Mouse (Mus musculus) megakaryocyte-erythroid progenitor cell, adult 5-6 weeks (primary cell): ENCODE results near the gene Birc2. TPM values are rescaled to one million over a fixed set of nuclear protein-coding genes. Genes with fewer than 3 reads are reported as not detected.

ENCODE experiments used
- ATAC-seq: replicated peaks from 2 replicates; pipeline ENCODE4 v1.8.0; 2016; ENCODE audit warnings: mild to moderate bottlenecking, inconsistent platforms; ENCODE audit not compliant: severe bottlenecking, poor library complexity, low FRiP score, low TSS enrichment
- total RNA-seq, 2 experiments: library from RNA; stranded (forward) in 1 of 2; stranded (reverse) in 1 of 2; fragments of 200-1000, 215-1000 nt in 1 of 2; fragments of >200 nt in 1 of 2; fragmentation: Nextera tagmentation in 1 of 2; gene quantifications; 2 replicates each; pipeline ENCODE4 v1.2.3; 2014 to 2017

Birc2 gene
- total RNA-seq, 2 experiments from 2014 or later, result 36.7 to 41.7 TPM

DNA sequence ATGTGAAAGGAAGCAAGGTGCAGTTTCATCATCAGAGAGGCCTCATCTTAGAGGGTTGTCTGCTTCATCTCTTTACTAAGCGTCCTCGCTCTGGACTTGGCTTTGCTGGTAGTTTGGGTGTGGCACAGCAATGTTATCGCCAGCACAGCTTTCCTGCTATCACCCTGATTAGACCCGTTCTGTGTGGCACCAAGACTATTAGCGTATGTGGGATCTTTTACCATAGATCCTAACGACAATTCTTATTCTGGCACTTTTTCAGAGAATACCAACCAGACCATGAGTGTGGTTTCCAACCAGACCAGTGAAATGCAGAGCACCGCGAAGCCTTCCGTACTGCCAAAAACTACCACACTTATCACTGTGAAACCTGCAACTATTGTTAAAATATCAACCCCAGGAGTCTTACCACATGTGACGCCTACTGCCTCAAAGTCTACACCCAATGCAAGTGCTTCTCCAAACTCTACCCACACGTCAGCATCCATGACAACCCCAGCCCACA is 46.2 kb downstream of the Birc2 start:
- peak; percentile 91 for ATAC-seq

DNA sequence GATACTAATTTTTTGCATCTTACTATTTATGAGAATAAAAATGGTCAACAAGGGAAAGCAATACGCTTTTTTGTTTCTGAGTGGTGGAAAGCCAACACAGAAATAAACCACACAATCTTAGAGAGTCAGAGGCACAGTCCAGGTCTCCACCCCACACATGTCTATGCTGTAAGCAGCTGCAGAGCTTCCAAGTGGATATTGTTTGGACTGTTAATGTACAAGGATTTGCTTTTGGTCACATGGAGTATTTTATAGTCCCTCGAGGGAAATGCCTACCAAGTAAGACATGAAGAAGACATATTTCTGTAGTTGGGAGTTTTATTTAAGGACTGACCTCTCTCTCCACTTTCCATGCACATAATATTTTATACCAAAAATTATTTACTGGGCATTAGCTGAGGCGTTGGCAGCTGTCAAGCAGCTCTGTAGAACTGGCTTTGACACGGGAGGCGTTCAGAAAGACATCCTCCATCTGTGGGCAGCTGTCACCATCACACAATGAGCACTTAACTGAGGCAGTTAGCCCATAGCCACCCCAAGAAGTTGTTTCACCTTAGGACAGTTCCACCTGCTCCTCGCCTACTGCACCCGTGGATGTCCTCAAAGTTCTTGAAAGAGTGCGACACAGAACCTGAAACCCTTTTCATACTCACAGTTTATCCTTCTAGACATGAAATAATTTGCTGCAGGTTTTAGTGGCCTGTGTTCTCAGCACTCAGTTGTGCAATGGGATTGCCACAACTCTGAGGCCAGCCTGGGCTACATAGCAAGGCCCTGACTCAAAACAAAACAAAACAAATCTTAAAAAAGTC is 46.9 kb downstream of the Birc2 start:
- ATAC-seq, result peak; percentile 19; the same call in 1 of the 2 replicates

DNA sequence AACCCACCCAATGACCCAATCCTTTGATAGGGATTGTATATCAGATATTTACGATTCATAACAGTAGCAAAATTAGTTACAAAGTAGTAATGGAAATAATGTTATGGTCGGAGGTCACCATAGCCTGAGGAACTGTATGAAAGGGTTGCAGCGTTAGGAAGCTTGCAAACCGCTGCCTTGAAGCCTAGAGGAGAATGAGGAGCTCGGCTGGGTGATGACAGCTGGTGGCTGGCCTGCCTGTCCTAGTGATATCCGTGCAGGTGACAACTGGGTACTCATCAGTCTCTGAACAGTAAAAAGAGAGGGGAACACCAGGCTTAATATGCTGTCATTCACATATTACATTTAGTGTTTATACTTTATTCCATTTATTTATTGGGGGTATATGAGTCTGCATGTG is 48.5 kb downstream of the Birc2 start:
- ATAC-seq, result no peak

DNA sequence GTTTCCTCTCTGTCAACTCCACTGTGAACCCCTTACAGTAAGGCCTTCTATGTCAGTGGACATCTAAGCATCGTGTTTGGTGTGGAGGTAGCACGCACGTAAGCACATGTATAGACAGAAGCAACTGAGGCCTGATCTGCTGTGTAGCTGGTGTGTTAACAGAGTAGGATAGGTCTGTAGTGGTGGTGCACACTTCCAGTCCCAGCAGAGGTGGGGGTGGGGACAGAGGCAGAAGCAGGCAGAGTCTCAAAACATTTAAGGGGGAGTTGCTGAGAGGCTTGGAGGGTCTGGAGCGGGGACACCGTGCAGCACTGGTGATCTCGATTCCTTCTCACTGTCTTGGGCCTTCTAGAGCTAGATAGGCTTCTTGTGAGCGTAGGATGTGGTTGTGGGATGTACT is 50.8 kb downstream of the Birc2 start:
- no peak for ATAC-seq

DNA sequence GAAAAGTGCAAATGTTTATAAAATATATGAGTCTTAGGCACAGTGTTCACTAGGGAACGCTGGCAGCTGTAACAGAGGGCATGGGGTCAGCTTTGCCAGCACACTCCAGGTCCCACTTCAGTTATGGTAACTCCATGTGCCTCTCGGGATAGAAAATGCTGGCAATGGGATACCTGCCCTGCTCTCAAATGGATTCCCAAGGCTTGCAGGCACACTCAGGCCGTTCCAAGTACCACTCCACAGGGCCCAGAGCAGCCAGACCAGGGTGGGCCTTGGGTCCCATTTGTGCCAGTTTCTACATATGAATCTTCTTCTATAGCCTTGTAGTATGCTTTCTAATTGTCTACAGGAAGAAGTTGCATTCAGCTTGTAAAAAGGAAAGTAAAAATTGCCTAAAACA is 51.5 kb downstream of the Birc2 start:
- ATAC-seq, result no peak

DNA sequence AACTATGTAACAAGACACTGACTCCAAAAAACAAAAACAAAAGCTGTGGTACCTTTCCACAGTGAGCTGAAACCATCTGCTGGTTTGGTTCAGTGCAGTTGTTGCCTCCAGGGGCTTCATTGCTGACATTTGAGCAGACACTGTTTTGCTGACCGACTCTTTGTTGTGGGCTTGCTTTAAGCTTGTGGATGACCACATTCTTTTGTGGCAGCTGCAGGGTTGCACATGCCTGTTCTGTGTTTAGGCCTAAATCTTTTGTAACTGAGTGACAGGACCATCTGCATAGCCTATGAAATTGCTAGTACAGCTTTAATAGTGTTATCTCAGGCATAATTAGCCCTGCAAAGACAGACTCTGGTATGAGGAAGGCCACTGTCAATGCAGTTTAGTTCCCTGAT is 52.2 kb downstream of the Birc2 start:
- no peak for ATAC-seq

GRCm38 (mm10) chr9:7783823-7784614 is 52.8 kb downstream of the Birc2 start:
- peak; percentile 28; the same call in 1 of the 2 replicates for ATAC-seq

GRCm38 (mm10) chr9:7780250-7781150 is 56.4 kb downstream of the Birc2 start:
- peak; percentile 65 for ATAC-seq

- no peak for ATAC-seq
Measured at GRCm38 (mm10) chr9:7779786-7780185, 57.1 kb downstream of the Birc2 start.

GRCm38 (mm10) chr9:7778771-7779170 is 58.1 kb downstream of the Birc2 start:
- no peak for ATAC-seq

GRCm38 (mm10) chr9:7777652-7778051 is 59.2 kb downstream of the Birc2 start:
- no peak; the same call in 1 of the 2 replicates for ATAC-seq

GRCm38 (mm10) chr9:7776940-7777339 is 59.9 kb downstream of the Birc2 start:
- ATAC-seq, result no peak

DNA sequence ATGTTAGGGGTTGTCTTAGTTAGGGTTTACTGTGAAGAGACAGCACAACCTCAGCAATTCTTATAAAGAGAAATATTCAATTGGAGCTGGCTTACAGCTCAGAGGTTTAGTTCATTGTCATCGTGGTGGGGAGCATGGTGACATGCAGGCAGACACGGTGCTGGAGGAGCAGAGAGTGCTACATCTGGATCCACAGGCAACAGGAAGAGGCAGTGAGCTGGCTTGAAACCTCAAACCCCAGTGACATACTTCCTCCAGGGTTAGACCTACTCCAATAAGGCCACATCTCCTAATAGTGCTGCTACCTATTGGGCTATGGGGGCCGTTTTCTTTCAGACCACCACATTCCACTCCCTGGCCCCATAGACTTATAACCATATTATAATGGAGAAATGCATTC is 60.9 kb downstream of the Birc2 start:
- ATAC-seq, result no peak

GRCm38 (mm10) chr9:7775011-7775410 is 61.9 kb downstream of the Birc2 start:
- ATAC-seq, result no peak

DNA sequence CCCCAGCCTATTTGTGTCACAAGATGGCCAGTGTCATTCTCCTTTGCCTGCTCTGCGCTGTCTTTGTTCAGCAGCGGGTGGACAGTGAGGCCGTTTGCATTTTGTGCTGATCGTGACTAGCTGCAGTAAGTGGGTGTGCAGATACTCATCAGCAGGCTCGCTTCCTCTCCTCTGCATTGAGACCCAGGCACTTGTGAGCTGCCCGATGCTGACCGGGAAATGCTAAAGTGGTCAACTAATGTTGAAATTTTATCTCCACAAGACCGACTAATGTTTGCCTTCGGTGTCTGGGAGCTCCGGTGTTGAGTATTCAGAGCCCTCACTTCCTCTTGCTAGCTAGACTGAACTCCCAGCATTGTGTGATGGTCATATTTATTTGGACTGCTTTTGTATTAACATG is 62.3 kb downstream of the Birc2 start:
- ATAC-seq, result no peak

DNA sequence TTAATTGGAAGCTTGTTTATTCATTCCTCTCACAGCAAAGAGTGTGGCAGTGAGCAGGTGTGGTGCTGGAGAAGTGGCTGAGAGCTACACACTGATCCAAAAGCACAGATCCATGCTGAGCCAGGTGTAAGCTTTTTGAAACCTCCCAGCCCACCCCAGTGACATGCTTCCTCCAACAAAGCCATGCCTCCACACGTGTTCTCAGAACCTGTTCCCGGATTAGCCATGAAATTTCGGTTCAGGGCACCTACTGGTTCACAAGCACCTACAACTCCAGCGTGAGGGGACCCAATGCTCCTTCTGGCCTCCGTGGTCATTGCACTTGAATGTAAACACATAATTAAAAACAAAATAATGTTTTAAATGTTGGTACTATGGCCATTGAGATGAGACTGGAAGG is 63.2 kb downstream of the Birc2 start:
- no peak for ATAC-seq

GRCm38 (mm10) chr9:7772773-7773454 is 64.0 kb downstream of the Birc2 start:
- ATAC-seq, result no peak

DNA sequence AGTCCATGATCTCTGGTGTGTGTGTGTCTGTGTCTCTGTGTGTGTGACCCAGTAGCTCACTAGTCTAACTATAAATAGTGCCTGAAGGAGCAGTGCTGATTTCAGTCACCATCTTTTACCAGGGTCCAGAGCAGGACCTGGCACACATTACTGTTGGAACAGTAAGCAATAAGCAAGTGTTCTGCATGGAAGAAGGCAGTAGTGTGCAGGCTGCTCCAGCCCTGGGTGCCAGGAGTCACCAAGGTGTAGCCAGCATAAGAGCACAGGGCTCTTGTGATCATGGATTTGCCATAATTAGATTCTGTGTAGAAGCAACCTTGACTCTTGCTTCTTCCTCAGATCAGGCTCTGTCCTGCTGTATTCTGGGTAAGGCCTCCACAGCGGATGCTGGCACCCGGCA is 64.5 kb downstream of the Birc2 start:
- ATAC-seq, result no peak

DNA sequence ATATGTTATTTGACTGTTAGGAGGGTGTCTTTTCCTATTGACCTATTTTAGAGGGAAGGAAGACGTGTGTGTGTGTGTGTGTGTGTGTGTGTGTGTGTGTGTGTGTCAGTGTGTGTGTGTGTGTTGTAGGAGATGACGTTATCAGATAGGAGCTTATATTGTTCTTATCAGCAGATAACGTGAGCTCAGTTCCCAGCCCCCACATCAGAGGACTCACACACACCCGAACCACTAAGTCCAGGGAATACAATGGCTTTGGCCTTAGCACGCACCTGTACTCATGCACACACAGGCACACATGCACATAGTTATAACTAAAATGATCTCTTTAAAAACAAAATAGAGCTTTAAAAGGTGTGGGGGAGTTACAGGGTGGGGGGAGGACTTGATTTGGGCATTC is 67.4 kb downstream of the Birc2 start:
- no peak for ATAC-seq
